Mouse (Mus musculus) kidney, adult 9 months (tissue): ENCODE data around the gene Gm42906.
A peak's percentile ranks its signal among the peaks of the same experiment; 100 is the strongest.

Experiments used
- DNase-seq: peaks from one replicate; pipeline ENCODE4 v3.0.0; 2022

Gm42906 gene

GRCm38 (mm10) chr5:151142671-151143601, 285.0 kb downstream of the Gm42906 start:
- DNase-seq: no peak

- DNase-seq: peak; percentile 76
Measured at GRCm38 (mm10) chr5:151142241-151142640, 285.7 kb downstream of the Gm42906 start.

GRCm38 (mm10) chr5:151137901-151138300, 290.1 kb downstream of the Gm42906 start:
- DNase-seq: no peak

GRCm38 (mm10) chr5:151137311-151137710, 290.7 kb downstream of the Gm42906 start:
- DNase-seq: no peak

GRCm38 (mm10) chr5:151135965-151136364, 292.0 kb downstream of the Gm42906 start:
- no peak for DNase-seq

GRCm38 (mm10) chr5:151135078-151135826, 292.7 kb downstream of the Gm42906 start:
- peak; percentile 55 for DNase-seq

- DNase-seq: no peak
Measured at GRCm38 (mm10) chr5:151134202-151134601, 293.8 kb downstream of the Gm42906 start.

GRCm38 (mm10) chr5:151133744-151134143, 294.2 kb downstream of the Gm42906 start:
- no peak for DNase-seq

GRCm38 (mm10) chr5:151129762-151130161, 298.2 kb downstream of the Gm42906 start:
- peak; percentile 27 for DNase-seq

GRCm38 (mm10) chr5:151127298-151127717, 300.7 kb downstream of the Gm42906 start:
- no peak for DNase-seq

- no peak for DNase-seq
Measured at GRCm38 (mm10) chr5:151126608-151127005, 301.4 kb downstream of the Gm42906 start.

GRCm38 (mm10) chr5:151125985-151126607, 301.9 kb downstream of the Gm42906 start:
- DNase-seq: no peak

- DNase-seq: no peak
Measured at GRCm38 (mm10) chr5:151117846-151118245, 310.1 kb downstream of the Gm42906 start.

- no peak for DNase-seq
Measured at GRCm38 (mm10) chr5:151116192-151116887, 311.6 kb downstream of the Gm42906 start.

- no peak for DNase-seq
Measured at GRCm38 (mm10) chr5:151112743-151113142, 315.2 kb downstream of the Gm42906 start.

GRCm38 (mm10) chr5:151111080-151111871, 316.7 kb downstream of the Gm42906 start:
- DNase-seq: no peak

- DNase-seq: no peak
Measured at GRCm38 (mm10) chr5:151110461-151110908, 317.5 kb downstream of the Gm42906 start.

- no peak for DNase-seq
Measured at GRCm38 (mm10) chr5:151109822-151110221, 318.1 kb downstream of the Gm42906 start.

- DNase-seq: no peak
Measured at GRCm38 (mm10) chr5:151108955-151109354, 319.0 kb downstream of the Gm42906 start.

GRCm38 (mm10) chr5:151108291-151108897, 319.6 kb downstream of the Gm42906 start:
- DNase-seq: no peak

- DNase-seq: no peak
Measured at GRCm38 (mm10) chr5:151106841-151107240, 321.1 kb downstream of the Gm42906 start.
